8 mouse cellular contexts compared by ENCODE assay signal in genomic region chr7:27481627-27481969, GRCm38 (mm10). TPM values are rescaled to one million over a fixed set of nuclear protein-coding genes. Genes with fewer than 3 reads are reported as not detected.
A peak's percentile ranks its signal among the peaks of the same experiment; 100 is the strongest.
DNase-seq lines count a peak whose midpoint lies in the region; ATAC-seq and TF ChIP-seq lines count a peak whose summit lies in the region.

No protein-coding gene starts in this region.

- DNase-seq in A20 (ENCODE audit: low read depth, low spot score), result peak; percentile 90
- DNase-seq in adrenal gland, postnatal 25 days, result peak; percentile 93
- DNase-seq in embryonic facial prominence, embryonic 11.5 days (ENCODE audit: low spot score), result peak; percentile 86
- DNase-seq in heart, adult 18-20 months, result peak; percentile 91 to 96
- DNase-seq in kidney, adult 18-20 months, result peak; percentile 93
- peak; percentile 96 for DNase-seq in liver
- peak; percentile 71 for DNase-seq in midbrain, postnatal 0 days (ENCODE audit: low spot score)
- peak; percentile 82 for DNase-seq in spleen, postnatal 36 days (ENCODE audit: low spot score in 2 of 2)

- H3K4me1 ChIP-seq in embryonic facial prominence, embryonic 11.5 days (ENCODE audit: control insufficient read depth, insufficient read depth, low read length), result no peaks in the 10 kb centered on the region
- no peaks in the 10 kb centered on the region for H3K4me1 ChIP-seq in midbrain, postnatal 0 days (ENCODE audit: insufficient read depth, low read length)

- 0% methylated on average over 11 of the region's 12 CpGs for WGBS in embryonic facial prominence, embryonic 11.5 days
- 2% methylated on average over 7 of the region's 12 CpGs for WGBS in midbrain, postnatal 0 days

- peak overlapping the region; percentile 49 for H3K4me2 ChIP-seq in embryonic facial prominence, embryonic 11.5 days (ENCODE audit: low read depth, low read length)
- peak overlapping the region; percentile 65 for H3K4me2 ChIP-seq in midbrain, postnatal 0 days (ENCODE audit: low read depth, low read length, poor library complexity, severe bottlenecking)

- peak overlapping the region; percentile 25 for H3K4me3 ChIP-seq in embryonic facial prominence, embryonic 11.5 days (ENCODE audit: low read depth, low read length)
- peak overlapping the region; percentile 29 for H3K4me3 ChIP-seq in midbrain, postnatal 0 days (ENCODE audit: low read depth, low read length)

- ATAC-seq in embryonic facial prominence, embryonic 11.5 days (replicated peaks; ENCODE audit: insufficient number of reproducible peaks, low FRiP score, low TSS enrichment, low read depth), result peak; percentile 82
- peak; percentile 76 for ATAC-seq in midbrain, postnatal 0 days (ENCODE audit: low FRiP score)

- no peaks in the 10 kb centered on the region for H3K27me3 ChIP-seq in embryonic facial prominence, embryonic 11.5 days (ENCODE audit: control insufficient read depth, insufficient read depth, low read length)
- no peaks in the 10 kb centered on the region for H3K27me3 ChIP-seq in midbrain, postnatal 0 days (ENCODE audit: insufficient read depth, low read length)

- H3K9me3 ChIP-seq in embryonic facial prominence, embryonic 11.5 days (replicated peaks; ENCODE audit: control insufficient read depth, low read length), result no peaks in the 10 kb centered on the region
- no peaks in the 10 kb centered on the region for H3K9me3 ChIP-seq in midbrain, postnatal 0 days (ENCODE audit: low read length)

- H3K27ac ChIP-seq in embryonic facial prominence, embryonic 11.5 days (replicated peaks; ENCODE audit: low read depth, low read length), result peak overlapping the region; percentile 39; the same call in 1 of the 2 replicates
- H3K27ac ChIP-seq in midbrain, postnatal 0 days (ENCODE audit: low read depth, low read length), result no peak overlapping the region

- no peak for TF ChIP-seq CTCF in midbrain, postnatal 0 days (IDR thresholded peaks at IDR 0.05)

- no peaks in the 10 kb centered on the region; the same call in 1 of the 2 replicates for H3K36me3 ChIP-seq in embryonic facial prominence, embryonic 11.5 days (replicated peaks; ENCODE audit: control insufficient read depth, insufficient read depth, low read depth, low read length)
- H3K36me3 ChIP-seq in midbrain, postnatal 0 days (ENCODE audit: insufficient read depth, low read length), result 0 out of 2 replicates have a peak, but pooled peaks cover 2% of the 10 kb centered on the region

- H3K9ac ChIP-seq in embryonic facial prominence, embryonic 11.5 days (replicated peaks; ENCODE audit: low read length), result peak overlapping the region; percentile 44
- peak overlapping the region; percentile 45 for H3K9ac ChIP-seq in midbrain, postnatal 0 days (replicated peaks; ENCODE audit: low read length, poor library complexity, severe bottlenecking)

RNA-seq across cellular contexts. Expression of gene Sertad1, which starts 5.1 kb away (rescaled TPM):
- total RNA-seq in adrenal gland, postnatal 25 days (2021), result 24.1 and 26.7 TPM in 2 replicates
- 24.3 and 25.5 TPM in 2 replicates for polyA plus RNA-seq in embryonic facial prominence, embryonic 11.5 days (2014; fragmentation: Nextera tagmentation; extraction: Ambion mirVana)
- 1 to 10 TPM; 8.0 to 9.3 TPM for total RNA-seq in heart, adult 18-20 months (2021)
- total RNA-seq in midbrain, postnatal 0 days (2014; rRNA removed), result 9.3 and 10.5 TPM in 2 replicates
- 6.9 and 7.3 TPM in 2 replicates for polyA plus RNA-seq in midbrain, postnatal 0 days (2015; fragmentation: Nextera tagmentation; extraction: Ambion mirVana)

RNA-seq across cellular contexts. Expression of gene Sertad3, which starts 8.0 kb away (rescaled TPM):
- total RNA-seq in adrenal gland, postnatal 25 days (2021), result 18.5 and 19.6 TPM in 2 replicates
- 27.2 and 27.6 TPM in 2 replicates for polyA plus RNA-seq in embryonic facial prominence, embryonic 11.5 days (2014; fragmentation: Nextera tagmentation; extraction: Ambion mirVana)
- 1 to 10 TPM; 3.3 to 4.3 TPM for total RNA-seq in heart, adult 18-20 months (2021)
- 5.0 and 5.7 TPM in 2 replicates for total RNA-seq in midbrain, postnatal 0 days (2014; rRNA removed)
- 4.0 and 4.3 TPM in 2 replicates for polyA plus RNA-seq in midbrain, postnatal 0 days (2015; fragmentation: Nextera tagmentation; extraction: Ambion mirVana)

RNA-seq across cellular contexts. Expression of gene Prx, which starts 17.5 kb away (rescaled TPM):
- total RNA-seq in adrenal gland, postnatal 25 days (2021), result 2.6 and 2.7 TPM in 2 replicates
- polyA plus RNA-seq in embryonic facial prominence, embryonic 11.5 days (2014; fragmentation: Nextera tagmentation; extraction: Ambion mirVana), result 1.2 and 2.2 TPM in 2 replicates
- total RNA-seq in heart, adult 18-20 months (2021), result under 1 TPM; 0.57 to 0.62 TPM
- total RNA-seq in midbrain, postnatal 0 days (2014; rRNA removed), result 3.2 and 3.4 TPM in 2 replicates
- polyA plus RNA-seq in midbrain, postnatal 0 days (2015; fragmentation: Nextera tagmentation; extraction: Ambion mirVana), result 1.5 and 1.9 TPM in 2 replicates

RNA-seq across cellular contexts. Expression of gene Blvrb, which starts 33.8 kb away (rescaled TPM):
- total RNA-seq in adrenal gland, postnatal 25 days (2021), result 51.7 and 52.7 TPM in 2 replicates
- polyA plus RNA-seq in embryonic facial prominence, embryonic 11.5 days (2014; fragmentation: Nextera tagmentation; extraction: Ambion mirVana), result 33.9 and 38.2 TPM in 2 replicates
- total RNA-seq in heart, adult 18-20 months (2021), result 10 to 100 TPM; 32.4 to 34.3 TPM
- 13.7 and 19.5 TPM in 2 replicates for total RNA-seq in midbrain, postnatal 0 days (2014; rRNA removed)
- polyA plus RNA-seq in midbrain, postnatal 0 days (2015; fragmentation: Nextera tagmentation; extraction: Ambion mirVana), result 15.9 and 18.3 TPM in 2 replicates

RNA-seq across cellular contexts. Expression of gene Sptbn4, which starts 34.1 kb away (rescaled TPM):
- 0.62 and 2.1 TPM in 2 replicates for total RNA-seq in adrenal gland, postnatal 25 days (2021)
- polyA plus RNA-seq in embryonic facial prominence, embryonic 11.5 days (2014; fragmentation: Nextera tagmentation; extraction: Ambion mirVana), result 0.26 and 0.28 TPM in 2 replicates
- total RNA-seq in heart, adult 18-20 months (2021), result under 1 TPM; 0.30 to 0.31 TPM
- total RNA-seq in midbrain, postnatal 0 days (2014; rRNA removed), result 27.1 and 36.3 TPM in 2 replicates
- 3.4 and 4.0 TPM in 2 replicates for polyA plus RNA-seq in midbrain, postnatal 0 days (2015; fragmentation: Nextera tagmentation; extraction: Ambion mirVana)
